Mouse (Mus musculus) liver, adult 2 months (tissue): ENCODE data around the gene Racgap1.

ENCODE experiments used
- CTCF ChIP-seq: fragments of 200-500 bp; IDR thresholded peaks from 2 replicates; pipeline ENCODE4 v1.5.1; 2011; ENCODE audit warnings: low read depth, low read length, control low read depth
- POLR2A ChIP-seq: fragments of 200-500 bp; IDR thresholded peaks from 2 replicates; pipeline ENCODE4 v1.6.1; 2011; ENCODE audit warnings: low read length, control low read depth; ENCODE audit not compliant: insufficient read depth; ENCODE audit errors: extremely low read depth

DNA sequence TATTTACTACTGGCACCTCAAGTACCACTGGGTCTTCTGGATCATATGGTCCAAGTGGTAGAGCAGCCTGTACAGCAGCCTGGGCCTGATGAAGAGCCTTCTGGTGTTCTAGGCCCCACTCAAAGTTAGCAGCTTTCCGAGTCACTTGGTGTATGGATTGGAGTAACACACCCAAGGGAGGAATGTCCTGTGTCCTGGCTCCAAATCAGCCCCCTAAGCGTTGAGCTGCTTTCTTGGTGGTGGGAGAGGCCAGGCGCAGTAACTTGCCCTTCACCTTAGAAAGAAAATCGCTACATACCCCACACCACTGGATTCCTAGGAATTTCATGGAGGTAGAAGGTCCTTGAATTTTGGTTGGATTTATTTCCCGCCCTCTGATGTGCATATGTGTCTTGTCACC lies 32.7 kb upstream of the Racgap1 start:
- TF ChIP-seq CTCF: no peak
- no peak for TF ChIP-seq POLR2A
